Mouse (Mus musculus): ENCODE measurements around the gene Pcx. TPM values are rescaled to one million over a fixed set of nuclear protein-coding genes. Genes with fewer than 3 reads are reported as not detected.

Gene Pcx
- polyA plus RNA-seq, 1 experiment from 2014 or later: 12.4 TPM

DNA sequence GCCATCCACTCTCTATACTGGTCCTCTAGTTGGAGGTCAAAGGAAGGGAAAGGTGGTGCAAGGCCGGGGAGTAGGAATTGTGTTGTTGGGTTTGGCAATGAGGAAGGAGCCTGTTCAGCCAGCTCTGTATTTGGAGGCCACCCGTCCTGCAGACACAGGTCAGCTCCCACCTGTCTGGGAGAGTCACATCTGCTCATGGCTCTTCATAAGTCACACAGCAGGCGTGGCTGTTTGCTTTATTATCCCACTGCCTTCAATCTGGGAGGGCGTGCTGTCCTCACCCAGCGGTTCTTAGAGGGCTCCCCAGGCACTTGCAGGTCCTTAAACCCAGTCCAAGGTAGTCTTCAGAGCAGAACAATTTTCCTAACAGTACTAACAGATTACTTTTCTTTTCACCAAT lies 49.9 kb downstream of the Pcx start:
- H3K4me2 ChIP-seq (ENCODE audit: low read depth, severe bottlenecking): no peak overlapping the region
- no peaks in the 10 kb centered on the region for H3K4me1 ChIP-seq (ENCODE audit: control insufficient read depth, insufficient read depth, low read length)
- H3K27ac ChIP-seq (replicated peaks; ENCODE audit: low read depth, low read length): no peak overlapping the region; the same call in 1 of the 2 replicates
- no peak for ATAC-seq (ENCODE audit: insufficient number of reproducible peaks, low FRiP score, low TSS enrichment, low read depth)
- H3K27me3 ChIP-seq (ENCODE audit: control insufficient read depth, insufficient read depth, low read length): no peaks in the 10 kb centered on the region
- 77% methylated on average over 5 of the region's 5 CpGs for WGBS
- H3K36me3 ChIP-seq (ENCODE audit: control insufficient read depth, insufficient read depth, low read length): no peaks in the 10 kb centered on the region
- no peaks in the 10 kb centered on the region for H3K9me3 ChIP-seq (ENCODE audit: control insufficient read depth, low read length)
- H3K9ac ChIP-seq (ENCODE audit: low read length): no peak overlapping the region
- H3K4me3 ChIP-seq (ENCODE audit: low read depth, low read length): no peak overlapping the region
- no peak for DNase-seq (ENCODE audit: low spot score)

DNA sequence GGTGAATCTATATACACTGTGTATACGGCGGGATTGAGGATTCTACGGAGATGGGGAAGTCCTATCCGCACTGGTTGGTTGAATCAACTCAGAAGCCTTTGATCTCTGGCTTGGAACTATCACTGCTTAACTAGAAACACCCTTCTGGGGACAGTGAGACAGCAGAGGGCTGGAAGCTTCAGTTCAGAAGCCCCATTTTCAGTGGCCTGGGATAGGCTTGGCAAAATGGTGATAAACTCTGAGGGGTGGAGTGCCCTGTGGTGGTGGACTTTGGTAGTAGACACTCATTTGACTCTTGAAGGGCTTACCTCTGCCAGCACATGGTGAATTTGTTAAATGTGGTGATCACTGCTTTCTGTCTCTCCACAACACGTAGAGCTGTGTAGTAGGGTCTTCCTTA lies 55.4 kb downstream of the Pcx start:
- no peak overlapping the region for H3K27ac ChIP-seq (replicated peaks; ENCODE audit: low read depth, low read length)
- WGBS: 88% methylated on average over 5 of the region's 5 CpGs
- no peaks in the 10 kb centered on the region for H3K27me3 ChIP-seq (ENCODE audit: control insufficient read depth, insufficient read depth, low read length)
- H3K4me1 ChIP-seq (ENCODE audit: control insufficient read depth, insufficient read depth, low read length): 0 out of 2 replicates have a peak, but pooled peaks cover 2% of the 10 kb centered on the region
- no peak overlapping the region for H3K4me3 ChIP-seq (ENCODE audit: low read depth, low read length)
- H3K9ac ChIP-seq (ENCODE audit: low read length): no peak overlapping the region
- H3K4me2 ChIP-seq (ENCODE audit: low read depth, severe bottlenecking): no peak overlapping the region
- ATAC-seq (ENCODE audit: insufficient number of reproducible peaks, low FRiP score, low TSS enrichment, low read depth) (no peak), DNase-seq (ENCODE audit: low spot score) (no peak)
- no peaks in the 10 kb centered on the region for H3K36me3 ChIP-seq (ENCODE audit: control insufficient read depth, insufficient read depth, low read length)
- H3K9me3 ChIP-seq (ENCODE audit: control insufficient read depth, low read length): no peaks in the 10 kb centered on the region

DNA sequence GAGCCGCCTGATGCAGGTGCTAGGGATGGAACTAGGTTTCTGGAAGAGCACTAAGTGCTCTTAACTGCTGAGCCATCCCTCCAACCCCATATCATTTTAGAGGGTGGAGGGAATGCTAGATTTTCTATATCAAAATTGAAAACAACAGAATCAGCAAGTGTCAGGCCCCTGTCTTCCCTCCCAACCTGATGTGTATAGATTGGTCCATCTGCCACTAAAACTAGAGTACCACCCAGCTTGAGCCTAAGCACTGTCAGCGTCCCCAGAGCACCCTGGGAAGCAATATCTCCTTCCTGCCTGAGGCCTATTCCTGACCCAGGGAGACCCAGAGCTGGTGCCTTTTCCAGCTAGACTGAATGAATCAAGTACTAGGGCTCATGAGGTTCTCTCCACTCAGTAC lies 56.6 kb downstream of the Pcx start:
- Histone ChIP-seq H3K27ac (replicated peaks; ENCODE audit: low read depth, low read length) (no peak overlapping the region), H3K27me3 (ENCODE audit: control insufficient read depth, insufficient read depth, low read length) (no peaks in the 10 kb centered on the region), H3K9me3 (ENCODE audit: control insufficient read depth, low read length) (no peaks in the 10 kb centered on the region), H3K4me3 (ENCODE audit: low read depth, low read length) (no peak overlapping the region), H3K4me2 (ENCODE audit: low read depth, severe bottlenecking) (no peak overlapping the region), H3K4me1 (ENCODE audit: control insufficient read depth, insufficient read depth, low read length) (0 out of 2 replicates have a peak, but pooled peaks cover 2% of the 10 kb centered on the region), H3K36me3 (ENCODE audit: control insufficient read depth, insufficient read depth, low read length) (no peaks in the 10 kb centered on the region), H3K9ac (ENCODE audit: low read length) (no peak overlapping the region)
- WGBS: 80% methylated on average over 2 of the region's 2 CpGs
- ATAC-seq (ENCODE audit: insufficient number of reproducible peaks, low FRiP score, low TSS enrichment, low read depth) (no peak), DNase-seq (ENCODE audit: low spot score) (no peak)

DNA sequence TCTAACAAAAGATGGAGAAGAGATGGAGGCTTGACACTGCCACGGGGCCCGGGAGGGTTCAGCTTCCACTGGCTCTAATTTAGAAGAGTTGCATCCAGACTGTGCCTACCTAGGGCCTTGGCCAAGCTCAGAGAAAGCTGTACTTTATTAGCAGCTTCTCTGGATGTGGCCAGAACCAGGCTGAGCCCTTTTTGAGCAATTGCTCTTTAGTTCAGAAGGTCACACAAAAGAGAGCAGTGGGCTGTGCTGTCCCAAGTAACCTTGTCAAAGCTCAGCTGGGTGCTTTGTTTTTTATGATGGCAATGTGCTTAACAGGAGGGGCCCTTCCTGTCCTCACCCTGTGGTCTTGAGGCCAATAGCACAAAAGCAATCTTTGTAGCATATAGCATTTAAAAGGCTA lies 57.4 kb downstream of the Pcx start:
- H3K4me1 ChIP-seq (ENCODE audit: control insufficient read depth, insufficient read depth, low read length): 0 out of 2 replicates have a peak, but pooled peaks cover 2% of the 10 kb centered on the region
- H3K9me3 ChIP-seq (ENCODE audit: control insufficient read depth, low read length): no peaks in the 10 kb centered on the region
- H3K36me3 ChIP-seq (ENCODE audit: control insufficient read depth, insufficient read depth, low read length): no peaks in the 10 kb centered on the region
- WGBS: 77% methylated on average over 2 of the region's 2 CpGs
- DNase-seq (ENCODE audit: low spot score) (no peak), ATAC-seq (ENCODE audit: insufficient number of reproducible peaks, low FRiP score, low TSS enrichment, low read depth) (no peak)
- H3K4me3 ChIP-seq (ENCODE audit: low read depth, low read length): no peak overlapping the region
- H3K4me2 ChIP-seq (ENCODE audit: low read depth, severe bottlenecking): no peak overlapping the region
- no peak overlapping the region for H3K9ac ChIP-seq (ENCODE audit: low read length)
- H3K27ac ChIP-seq (replicated peaks; ENCODE audit: low read depth, low read length): no peak overlapping the region
- H3K27me3 ChIP-seq (ENCODE audit: control insufficient read depth, insufficient read depth, low read length): no peaks in the 10 kb centered on the region

DNA sequence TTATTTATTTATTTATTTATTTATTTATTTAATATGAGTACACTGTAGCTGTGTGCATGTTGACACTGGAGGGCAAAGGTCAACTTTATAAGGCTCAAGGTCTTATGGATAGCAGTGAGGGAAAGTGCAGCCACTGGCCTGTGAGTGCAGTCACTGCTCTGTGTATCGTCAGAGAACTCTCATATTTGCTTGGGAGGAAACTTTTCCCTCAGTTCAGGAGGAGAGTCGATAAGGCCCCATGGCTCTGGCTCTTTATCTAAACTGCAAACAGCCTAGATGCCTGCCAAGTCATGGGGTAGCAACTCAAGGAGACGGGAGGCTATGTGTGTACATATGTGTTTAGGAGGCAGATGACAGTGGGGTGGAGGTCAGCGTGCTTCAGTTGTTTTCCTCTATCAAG lies 58.6 kb downstream of the Pcx start:
- H3K27ac ChIP-seq (replicated peaks; ENCODE audit: low read depth, low read length): no peak overlapping the region
- no peaks in the 10 kb centered on the region for H3K27me3 ChIP-seq (ENCODE audit: control insufficient read depth, insufficient read depth, low read length)
- 81% methylated on average over 4 of the region's 4 CpGs for WGBS
- H3K4me3 ChIP-seq (ENCODE audit: low read depth, low read length): no peak overlapping the region
- 0 out of 2 replicates have a peak, but pooled peaks cover 2% of the 10 kb centered on the region for H3K4me1 ChIP-seq (ENCODE audit: control insufficient read depth, insufficient read depth, low read length)
- H3K4me2 ChIP-seq (ENCODE audit: low read depth, severe bottlenecking): no peak overlapping the region
- H3K36me3 ChIP-seq (ENCODE audit: control insufficient read depth, insufficient read depth, low read length): no peaks in the 10 kb centered on the region
- ATAC-seq (ENCODE audit: insufficient number of reproducible peaks, low FRiP score, low TSS enrichment, low read depth): no peak
- no peak for DNase-seq (ENCODE audit: low spot score)
- H3K9me3 ChIP-seq (ENCODE audit: control insufficient read depth, low read length): no peaks in the 10 kb centered on the region
- no peak overlapping the region for H3K9ac ChIP-seq (ENCODE audit: low read length)

DNA sequence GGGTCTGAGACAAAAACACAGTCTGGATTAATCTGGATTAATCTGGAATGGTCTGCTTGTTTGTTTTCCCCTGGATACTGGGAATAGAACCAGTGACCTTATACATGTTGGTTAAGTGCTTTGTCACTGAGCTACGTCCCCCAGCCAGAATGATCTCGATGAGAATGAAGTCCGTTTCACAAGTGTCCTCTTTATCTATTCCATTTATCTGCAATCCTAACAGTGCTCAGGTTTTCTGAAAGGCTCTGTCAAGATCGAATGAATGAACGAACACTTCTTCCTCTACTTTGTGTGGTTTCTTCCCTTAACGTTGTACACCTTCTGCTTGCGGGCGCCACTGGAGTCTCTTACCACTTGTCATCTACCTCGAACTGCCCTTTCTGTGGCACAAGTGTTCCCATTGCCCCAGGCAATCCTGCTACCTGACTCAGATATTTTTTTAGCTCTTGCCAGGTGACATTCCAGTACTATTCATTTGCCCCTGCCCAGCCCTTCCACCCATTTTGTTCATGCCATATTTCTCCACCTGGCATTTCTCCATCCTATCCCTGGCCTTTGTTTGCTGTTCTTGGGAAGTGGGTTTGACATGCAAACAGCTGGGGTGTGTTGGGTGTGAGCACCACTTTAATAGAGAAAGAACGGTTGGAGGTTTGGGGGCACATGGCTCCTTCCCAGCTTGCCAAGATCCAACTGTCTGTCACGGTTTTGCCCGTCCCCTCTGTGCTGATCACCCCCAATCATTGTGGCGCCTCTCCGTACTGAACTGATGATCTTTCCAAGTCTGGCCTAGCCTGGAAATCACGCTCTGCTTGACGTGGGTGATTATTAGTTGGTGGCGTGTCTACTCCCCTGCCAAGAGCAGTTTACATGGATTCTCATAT lies 59.3 kb downstream of the Pcx start:
- 0 out of 2 replicates have a peak, but pooled peaks cover 2% of the 10 kb centered on the region for H3K4me1 ChIP-seq (ENCODE audit: control insufficient read depth, insufficient read depth, low read length)
- H3K4me3 ChIP-seq (ENCODE audit: low read depth, low read length): no peak overlapping the region
- no peak overlapping the region for H3K27ac ChIP-seq (replicated peaks; ENCODE audit: low read depth, low read length)
- H3K9me3 ChIP-seq (ENCODE audit: control insufficient read depth, low read length): no peaks in the 10 kb centered on the region
- H3K36me3 ChIP-seq (ENCODE audit: control insufficient read depth, insufficient read depth, low read length): no peaks in the 10 kb centered on the region
- no peak overlapping the region for H3K4me2 ChIP-seq (ENCODE audit: low read depth, severe bottlenecking)
- DNase-seq (ENCODE audit: low spot score) (no peak), ATAC-seq (ENCODE audit: insufficient number of reproducible peaks, low FRiP score, low TSS enrichment, low read depth) (no peak)
- H3K9ac ChIP-seq (ENCODE audit: low read length): no peak overlapping the region
- WGBS: 86% methylated on average over 17 of the region's 17 CpGs
- H3K27me3 ChIP-seq (ENCODE audit: control insufficient read depth, insufficient read depth, low read length): no peaks in the 10 kb centered on the region

DNA sequence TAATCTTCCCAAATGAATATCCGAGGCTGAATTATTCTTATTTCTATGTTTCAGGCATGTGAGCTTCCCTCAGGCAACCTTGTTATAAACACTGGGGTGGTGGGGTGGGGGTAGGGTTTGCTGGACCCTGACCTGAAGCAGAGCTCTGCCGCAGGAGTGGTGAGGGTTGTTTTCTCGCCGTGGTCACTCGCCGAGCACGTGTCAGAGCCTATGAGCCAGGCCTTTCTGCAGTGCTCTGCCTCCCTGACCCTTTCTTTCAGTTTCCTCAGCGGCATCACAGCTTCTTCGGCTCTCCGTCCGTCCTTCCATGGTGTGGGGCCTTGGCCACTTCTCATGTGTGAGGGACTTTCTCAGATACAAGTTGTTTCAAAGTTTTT lies 60.0 kb downstream of the Pcx start:
- Histone ChIP-seq H3K36me3 (ENCODE audit: control insufficient read depth, insufficient read depth, low read length) (no peaks in the 10 kb centered on the region), H3K4me1 (ENCODE audit: control insufficient read depth, insufficient read depth, low read length) (0 out of 2 replicates have a peak, but pooled peaks cover 2% of the 10 kb centered on the region), H3K4me2 (ENCODE audit: low read depth, severe bottlenecking) (no peak overlapping the region), H3K27me3 (ENCODE audit: control insufficient read depth, insufficient read depth, low read length) (no peaks in the 10 kb centered on the region), H3K4me3 (ENCODE audit: low read depth, low read length) (no peak overlapping the region), H3K9ac (ENCODE audit: low read length) (no peak overlapping the region), H3K9me3 (ENCODE audit: control insufficient read depth, low read length) (no peaks in the 10 kb centered on the region), H3K27ac (replicated peaks; ENCODE audit: low read depth, low read length) (no peak overlapping the region)
- DNase-seq (ENCODE audit: low spot score): no peak
- WGBS: 85% methylated on average over 11 of the region's 11 CpGs
- no peak for ATAC-seq (ENCODE audit: insufficient number of reproducible peaks, low FRiP score, low TSS enrichment, low read depth)

DNA sequence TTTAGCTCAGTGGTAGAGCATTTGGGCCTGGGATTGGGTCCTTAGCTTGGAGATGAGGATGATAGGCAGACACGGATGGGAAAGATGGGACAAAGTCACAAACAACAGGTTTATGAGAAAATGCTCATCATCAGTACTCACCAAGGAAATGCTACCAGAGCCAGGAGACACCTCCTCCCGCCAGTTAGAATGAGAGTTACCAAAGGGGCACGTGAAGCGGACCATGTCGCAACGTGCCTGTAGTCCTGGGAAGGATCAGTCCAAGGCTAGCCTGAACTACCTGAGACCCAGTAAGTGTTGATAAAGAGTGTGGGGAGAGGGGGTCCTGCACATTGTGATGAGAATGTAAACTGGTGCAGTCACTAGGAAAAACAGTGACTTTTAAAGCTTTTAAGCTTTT lies 60.5 kb downstream of the Pcx start:
- H3K36me3 ChIP-seq (ENCODE audit: control insufficient read depth, insufficient read depth, low read length): no peaks in the 10 kb centered on the region
- no peak overlapping the region for H3K4me3 ChIP-seq (ENCODE audit: low read depth, low read length)
- no peak overlapping the region for H3K27ac ChIP-seq (replicated peaks; ENCODE audit: low read depth, low read length)
- no peak for ATAC-seq (ENCODE audit: insufficient number of reproducible peaks, low FRiP score, low TSS enrichment, low read depth)
- H3K9me3 ChIP-seq (ENCODE audit: control insufficient read depth, low read length): no peaks in the 10 kb centered on the region
- WGBS: 89% methylated on average over 6 of the region's 6 CpGs
- H3K9ac ChIP-seq (ENCODE audit: low read length): no peak overlapping the region
- 0 out of 2 replicates have a peak, but pooled peaks cover 2% of the 10 kb centered on the region for H3K4me1 ChIP-seq (ENCODE audit: control insufficient read depth, insufficient read depth, low read length)
- H3K4me2 ChIP-seq (ENCODE audit: low read depth, severe bottlenecking): no peak overlapping the region
- no peaks in the 10 kb centered on the region for H3K27me3 ChIP-seq (ENCODE audit: control insufficient read depth, insufficient read depth, low read length)
- DNase-seq (ENCODE audit: low spot score): no peak

Data from limb, embryonic 11.5 days (tissue).